Mouse (Mus musculus) forebrain, embryonic 14.5 days (tissue): Measurements from ENCODE around the gene Alpk1. TPM values are rescaled to one million over a fixed set of nuclear protein-coding genes. Genes with fewer than 3 reads are reported as not detected.

Experiments used
- ATAC-seq: fragments of 200-750 bp; cut with Nextera tagmentation; 2 replicates; pipeline ENCODE4 v1.8.0; 2017; ENCODE audit warnings: mild to moderate bottlenecking, moderate library complexity
- DNase-seq: peaks from one replicate; pipeline ENCODE4 v3.0.0-alpha.2; 2015; ENCODE audit warnings: low spot score
- H3K27ac ChIP-seq: fragments of 300-500 bp; sonication (generic); 2 replicates; pipeline ENCODE4 v1.5.1; 2014; ENCODE audit warnings: low read depth, mild to moderate bottlenecking, control low read depth, low read length, moderate library complexity
- H3K27me3 ChIP-seq: fragments of 300-500 bp; sonication (generic); replicated peaks from 2 replicates; pipeline ENCODE4 v1.6.1; 2014; ENCODE audit warnings: low read length, control low read depth, mixed read lengths; ENCODE audit not compliant: control insufficient read depth, insufficient read depth
- H3K36me3 ChIP-seq: fragments of 300-500 bp; sonication (generic); 2 replicates; pipeline ENCODE4 v1.6.1; 2014; ENCODE audit warnings: low read length, control low read depth; ENCODE audit not compliant: control insufficient read depth, insufficient read depth
- H3K4me1 ChIP-seq: fragments of 300-500 bp; sonication (generic); 2 replicates; pipeline ENCODE4 v1.6.1; 2014; ENCODE audit warnings: antibody characterized with exemption, low read length, control low read depth; ENCODE audit not compliant: control insufficient read depth, insufficient read depth
- H3K4me2 ChIP-seq: fragments of 300-500 bp; sonication (generic); 2 replicates; pipeline ENCODE4 v1.6.1; 2014; ENCODE audit warnings: mild to moderate bottlenecking, control low read depth, low read length
- H3K4me3 ChIP-seq: fragments of 300-500 bp; sonication (generic); 2 replicates; pipeline ENCODE4 v1.5.1; 2014; ENCODE audit warnings: low read depth, low read length, control low read depth
- H3K9ac ChIP-seq: fragments of 300-500 bp; sonication (generic); 2 replicates; pipeline ENCODE4 v1.6.1; 2014; ENCODE audit warnings: mild to moderate bottlenecking, low read length, control low read depth, moderate library complexity
- H3K9me3 ChIP-seq: fragments of 300-500 bp; sonication (generic); replicated peaks from 2 replicates; pipeline ENCODE4 v1.6.1; 2016; ENCODE audit warnings: low read length, control low read depth, mixed read lengths; ENCODE audit not compliant: control insufficient read depth
- WGBS: fragments of 180-500 bp; shearing (Covaris S2); extraction: QIAGEN DNeasy Blood & Tissue Kit; methylation state at CpG from one replicate; pipeline ENCODE4 v1.1.7; 2014; 5-methylcytosine and 5-hydroxymethylcytosine counted together
- polyA plus RNA-seq: library from polyadenylated mRNA; unstranded; fragments of >200 nt; fragmentation: Nextera tagmentation; extraction: Ambion mirVana; gene quantifications from 2 replicates; pipeline ENCODE4 v1.2.1, GENCODE M21; 2014

Alpk1 gene
- polyA plus RNA-seq, 1 experiment from 2014 or later, result 1.1 TPM

- H3K36me3 ChIP-seq, result peaks cover 71% of the 10 kb centered on the region
- no peak overlapping the region for H3K9ac ChIP-seq
- no peaks in the 10 kb centered on the region for H3K9me3 ChIP-seq
- ATAC-seq (no peak), DNase-seq (no peak)
- no peaks in the 10 kb centered on the region for H3K4me1 ChIP-seq
- WGBS, result 90% methylated on average over 7 of the region's 7 CpGs
- H3K4me2 ChIP-seq, result no peak overlapping the region
- H3K4me3 ChIP-seq, result no peak overlapping the region
- H3K27me3 ChIP-seq, result no peaks in the 10 kb centered on the region
- no peak overlapping the region for H3K27ac ChIP-seq
These were observed 28.8 kb upstream of the Alpk1 start for GRCm38 (mm10) chr3:127809103-127809502.

- Histone ChIP-seq H3K27ac (no peak overlapping the region), H3K4me1 (no peaks in the 10 kb centered on the region), H3K36me3 (peaks cover 61% of the 10 kb centered on the region), H3K27me3 (no peaks in the 10 kb centered on the region), H3K9me3 (no peaks in the 10 kb centered on the region), H3K4me3 (no peak overlapping the region), H3K9ac (no peak overlapping the region), H3K4me2 (no peak overlapping the region)
- DNase-seq (peak; percentile 36), ATAC-seq (no peak)
- 26% methylated on average over 5 of the region's 5 CpGs for WGBS
These were observed 27.5 kb upstream of the Alpk1 start for GRCm38 (mm10) chr3:127807846-127808245.

GRCm38 (mm10) chr3:127805991-127806390 is 25.7 kb upstream of the Alpk1 start:
- 93% methylated on average over 6 of the region's 6 CpGs for WGBS
- Histone ChIP-seq H3K36me3 (peaks cover 48% of the 10 kb centered on the region), H3K4me1 (no peaks in the 10 kb centered on the region), H3K27me3 (no peaks in the 10 kb centered on the region), H3K9me3 (no peaks in the 10 kb centered on the region), H3K4me3 (no peak overlapping the region), H3K27ac (no peak overlapping the region), H3K9ac (no peak overlapping the region), H3K4me2 (no peak overlapping the region)
- no peak for DNase-seq
- no peak for ATAC-seq

- Histone ChIP-seq H3K4me3 (no peak overlapping the region), H3K4me2 (no peak overlapping the region), H3K27me3 (no peaks in the 10 kb centered on the region), H3K36me3 (peaks cover 39% of the 10 kb centered on the region), H3K9me3 (no peaks in the 10 kb centered on the region), H3K27ac (no peak overlapping the region), H3K4me1 (no peaks in the 10 kb centered on the region), H3K9ac (no peak overlapping the region)
- DNase-seq, result no peak
- 72% methylated on average over 12 of the region's 12 CpGs for WGBS
- no peak for ATAC-seq
These were observed 24.7 kb upstream of the Alpk1 start for GRCm38 (mm10) chr3:127805071-127805470.

GRCm38 (mm10) chr3:127804439-127804838 is 24.1 kb upstream of the Alpk1 start:
- DNase-seq, result no peak
- Histone ChIP-seq H3K36me3 (peaks cover 33% of the 10 kb centered on the region), H3K4me3 (no peak overlapping the region), H3K27me3 (no peaks in the 10 kb centered on the region), H3K9ac (no peak overlapping the region), H3K27ac (no peak overlapping the region), H3K4me1 (no peaks in the 10 kb centered on the region), H3K4me2 (no peak overlapping the region), H3K9me3 (no peaks in the 10 kb centered on the region)
- WGBS, result 93% methylated on average over 4 of the region's 4 CpGs
- ATAC-seq, result no peak

GRCm38 (mm10) chr3:127802814-127803213 is 22.5 kb upstream of the Alpk1 start:
- no peak for DNase-seq
- no peak for ATAC-seq
- Histone ChIP-seq H3K9me3 (no peaks in the 10 kb centered on the region), H3K36me3 (peaks cover 16% of the 10 kb centered on the region), H3K4me3 (no peak overlapping the region), H3K27ac (no peak overlapping the region), H3K9ac (no peak overlapping the region), H3K4me1 (no peaks in the 10 kb centered on the region), H3K4me2 (no peak overlapping the region), H3K27me3 (no peaks in the 10 kb centered on the region)
- 37% methylated on average over 8 of the region's 8 CpGs for WGBS

- no peaks in the 10 kb centered on the region for H3K9me3 ChIP-seq
- 94% methylated on average over 8 of the region's 8 CpGs for WGBS
- H3K9ac ChIP-seq, result no peak overlapping the region
- ATAC-seq, result no peak
- no peaks in the 10 kb centered on the region for H3K27me3 ChIP-seq
- no peak overlapping the region for H3K4me3 ChIP-seq
- DNase-seq, result no peak
- no peaks in the 10 kb centered on the region for H3K4me1 ChIP-seq
- no peak overlapping the region for H3K4me2 ChIP-seq
- H3K36me3 ChIP-seq, result peaks cover 6% of the 10 kb centered on the region; the same call in 1 of the 2 replicates
- H3K27ac ChIP-seq, result no peak overlapping the region
These were observed 20.8 kb upstream of the Alpk1 start for GRCm38 (mm10) chr3:127801162-127801561.

- DNase-seq (no peak), ATAC-seq (no peak)
- 96% methylated on average over 7 of the region's 7 CpGs for WGBS
These were observed 15.9 kb upstream of the Alpk1 start for GRCm38 (mm10) chr3:127796271-127796670.

GRCm38 (mm10) chr3:127795762-127796161 is 15.4 kb upstream of the Alpk1 start:
- ATAC-seq, result no peak
- Histone ChIP-seq H3K4me3 (no peak overlapping the region), H3K36me3 (no peaks in the 10 kb centered on the region), H3K4me2 (no peak overlapping the region), H3K4me1 (peaks cover 2% of the 10 kb centered on the region; the same call in 1 of the 2 replicates), H3K27me3 (no peaks in the 10 kb centered on the region), H3K9me3 (no peaks in the 10 kb centered on the region), H3K9ac (no peak overlapping the region), H3K27ac (no peak overlapping the region)
- 97% methylated on average over 3 of the region's 3 CpGs for WGBS
- DNase-seq, result no peak

More at GRCm38 (mm10) chr3:127796271-127796670, 15.9 kb upstream of the Alpk1 start:
- Histone ChIP-seq H3K36me3 (no peaks in the 10 kb centered on the region), H3K27me3 (no peaks in the 10 kb centered on the region), H3K9me3 (no peaks in the 10 kb centered on the region), H3K4me2 (no peak overlapping the region), H3K9ac (no peak overlapping the region), H3K4me3 (no peak overlapping the region), H3K27ac (no peak overlapping the region), H3K4me1 (no peaks in the 10 kb centered on the region)
